Mouse (Mus musculus): ENCODE data around the gene Vmn2r12. TPM values are rescaled to one million over a fixed set of nuclear protein-coding genes. Genes with fewer than 3 reads are reported as not detected.

Gene Vmn2r12
- polyA plus RNA-seq (2015; fragmentation: Nextera tagmentation; extraction: Ambion mirVana): not detected in 2 replicates

GRCm38 (mm10) chr5:109097850-109098249 lies at the start of gene Vmn2r12:
Vmn2r12 (minus strand) TSS chr5:109097950.

DNA sequence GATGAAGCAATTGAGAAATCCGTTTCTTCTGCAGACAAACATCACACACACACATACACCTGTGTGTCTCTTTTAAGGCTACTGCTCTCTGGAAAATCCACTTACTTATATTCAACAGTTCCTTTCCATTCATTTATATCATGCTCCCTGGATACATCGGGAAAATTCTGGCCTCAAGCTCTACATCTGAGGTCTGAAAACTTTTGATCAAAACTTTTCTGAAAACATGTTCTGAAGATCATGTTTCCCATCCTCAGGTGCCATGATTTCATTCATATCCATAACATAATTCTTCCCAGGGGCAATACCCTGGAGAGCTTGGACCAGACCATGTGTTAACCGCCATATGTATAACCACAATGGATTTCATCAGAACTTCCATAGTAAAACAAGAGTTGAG lies 38.3 kb downstream of the Vmn2r12 start, which contains the start of gene Vmn2r11:
Vmn2r11 (minus strand) TSS at position 101 of the 400 bp plus-strand sequence.

Other genes with a start within 250 kb of the Vmn2r12 start
- not detected in 2 replicates for gene Vmn2r9, start 245.3 kb downstream of the Vmn2r12 start, polyA plus RNA-seq (2015; fragmentation: Nextera tagmentation; extraction: Ambion mirVana)
- not detected in 2 replicates for gene Vmn2r10, start 91.4 kb downstream of the Vmn2r12 start, polyA plus RNA-seq (2015; fragmentation: Nextera tagmentation; extraction: Ambion mirVana)
- not detected in 2 replicates for gene Vmn2r11, start 38.4 kb downstream of the Vmn2r12 start, polyA plus RNA-seq (2015; fragmentation: Nextera tagmentation; extraction: Ambion mirVana)
- gene Vmn2r13, start 94.2 kb upstream of the Vmn2r12 start, polyA plus RNA-seq (2015; fragmentation: Nextera tagmentation; extraction: Ambion mirVana): 0.10 and 0.22 TPM in 2 replicates
- gene Vmn2r14, start 126.8 kb upstream of the Vmn2r12 start, polyA plus RNA-seq (2015; fragmentation: Nextera tagmentation; extraction: Ambion mirVana): not detected in 2 replicates
- not detected in 2 replicates for gene Vmn2r15, start 199.7 kb upstream of the Vmn2r12 start, polyA plus RNA-seq (2015; fragmentation: Nextera tagmentation; extraction: Ambion mirVana)
- gene Vmn2r16, start 232.2 kb upstream of the Vmn2r12 start, polyA plus RNA-seq (2015; fragmentation: Nextera tagmentation; extraction: Ambion mirVana): not detected in 2 replicates